Mouse (Mus musculus) megakaryocyte, embryonic 14.5 days (primary cell): ENCODE measurements around the gene Lrrc1.

Experiments used
- FLI1 ChIP-seq: IDR thresholded peaks from 2 replicates; pipeline ENCODE4 v1.6.1; 2012; ENCODE audit warnings: low read length, inconsistent platforms, mixed read lengths
- GATA1 ChIP-seq: IDR thresholded peaks from 3 replicates; pipeline ENCODE4 v1.6.1; 2012; ENCODE audit warnings: mixed read lengths, low read length, inconsistent platforms, borderline replicate concordance

- TF ChIP-seq GATA1 (no peak), FLI1 (no peak)
Measured at GRCm38 (mm10) chr9:77459365-77459764, 85.3 kb downstream of the Lrrc1 start.
